Mouse (Mus musculus) midbrain, embryonic 10.5 days (tissue): ENCODE data around the gene Prkd2. TPM values are rescaled to one million over a fixed set of nuclear protein-coding genes. Genes with fewer than 3 reads are reported as not detected.

ENCODE experiments used
- DNase-seq: peaks from one replicate; pipeline ENCODE4 v3.0.0-alpha.2; 2017; ENCODE audit warnings: low spot score
- H3K27ac ChIP-seq: fragments of 300-500 bp; sonication (generic); replicated peaks from 2 replicates; pipeline ENCODE4 v1.5.1; 2016; ENCODE audit warnings: mild to moderate bottlenecking
- H3K27me3 ChIP-seq: fragments of 300-500 bp; sonication (generic); 2 replicates; pipeline ENCODE4 v1.6.1; 2016; ENCODE audit warnings: low read depth, mild to moderate bottlenecking; ENCODE audit not compliant: poor library complexity, severe bottlenecking
- H3K36me3 ChIP-seq: fragments of 300-500 bp; sonication (generic); 2 replicates; pipeline ENCODE4 v1.6.1; 2016; ENCODE audit warnings: mild to moderate bottlenecking, moderate library complexity
- H3K4me1 ChIP-seq: fragments of 300-500 bp; sonication (generic); 2 replicates; pipeline ENCODE4 v1.6.1; 2016
- H3K4me3 ChIP-seq: fragments of 300-500 bp; sonication (generic); 2 replicates; pipeline ENCODE4 v1.5.1; 2016; ENCODE audit warnings: mild to moderate bottlenecking, moderate library complexity
- H3K9me3 ChIP-seq: fragments of 300-500 bp; sonication (generic); replicated peaks from 2 replicates; pipeline ENCODE4 v1.6.1; 2016; ENCODE audit warnings: mild to moderate bottlenecking
- WGBS: fragments of 180-500 bp; shearing (Covaris S2); methylation state at CpG from one replicate; pipeline ENCODE4 v1.1.7; 2016; 5-methylcytosine and 5-hydroxymethylcytosine counted together
- polyA plus RNA-seq: library from polyadenylated mRNA; unstranded; fragments of >200 nt; fragmentation: Nextera tagmentation; extraction: Ambion mirVana; gene quantifications from 2 replicates; pipeline ENCODE4 v1.2.1, GENCODE M21; 2016

Prkd2 gene
- 11.1 and 11.8 TPM in 2 replicates for polyA plus RNA-seq

DNA sequence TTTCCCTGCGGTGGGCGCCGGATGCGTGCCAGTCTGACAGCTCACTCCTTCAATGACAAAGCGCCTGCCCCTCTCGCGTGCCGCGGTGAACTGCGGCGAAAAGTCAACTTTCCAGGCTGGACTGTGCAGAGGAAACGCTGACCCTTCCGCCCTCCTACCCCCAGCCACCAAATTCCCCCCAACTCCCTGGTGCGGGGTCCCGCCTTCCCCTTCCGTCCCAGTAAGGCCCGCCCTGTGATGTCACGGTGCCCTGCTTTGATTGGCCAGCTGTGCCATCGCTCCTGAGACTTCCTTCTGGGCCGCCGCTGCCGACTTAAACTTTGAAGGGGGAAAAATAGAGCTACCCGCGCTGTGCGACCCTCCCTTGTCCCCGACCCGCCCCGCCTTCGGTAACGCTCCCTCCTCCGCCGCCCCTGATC is at the start of gene Prkd2:
Gene Prkd2, plus strand, starts transcription at position 258 of the 419 bp plus-strand sequence.
- peak within 1 kb of the TSS; percentile 74 for H3K4me3 ChIP-seq
- peak; percentile 94 for DNase-seq
- H3K9me3 ChIP-seq: no peaks in the 10 kb centered on the region
- peak within 1 kb of the TSS; percentile 84 for H3K27ac ChIP-seq
- under 1% methylated on average over 32 of the region's 32 CpGs for WGBS
- H3K27me3 ChIP-seq: peaks cover 15% of the 10 kb centered on the region; the same call in 1 of the 2 replicates
- H3K4me1 ChIP-seq: peaks cover 46% of the 10 kb centered on the region
- peaks cover 53% of the 10 kb centered on the region for H3K36me3 ChIP-seq

DNA sequence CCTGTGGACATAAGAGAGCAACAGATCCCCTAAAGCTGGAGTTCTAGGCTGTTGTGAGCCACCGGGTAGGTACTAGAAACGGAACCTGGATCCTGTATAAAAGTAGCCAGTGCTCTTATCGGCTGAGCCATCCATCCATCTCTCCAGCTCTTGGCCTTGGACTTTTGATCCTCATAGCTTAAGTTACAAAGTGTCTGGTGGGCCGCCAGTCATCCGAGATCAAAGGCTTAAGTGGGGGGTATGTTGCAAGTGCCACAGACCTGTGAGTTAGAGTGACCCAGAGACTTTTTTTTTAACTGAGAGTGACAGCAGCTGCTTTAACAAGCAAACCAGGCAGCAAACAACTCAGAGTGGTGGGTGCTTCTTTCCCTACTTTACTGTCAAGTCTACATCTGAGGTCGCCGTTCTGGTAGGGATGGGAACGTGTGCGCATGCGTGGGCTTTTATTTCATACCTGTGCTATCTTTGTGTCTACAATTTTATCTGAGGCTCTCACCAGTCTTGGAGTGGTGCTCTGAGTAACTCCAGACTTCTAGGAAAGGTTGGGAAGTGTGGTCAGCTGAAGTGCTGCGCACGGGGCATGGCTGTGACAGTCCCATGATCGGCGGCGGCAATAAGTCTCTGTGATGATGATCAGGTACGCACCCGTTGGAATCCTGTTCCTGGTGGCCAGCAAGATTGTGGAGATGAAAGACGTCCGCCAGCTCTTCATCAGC is 49.5 kb upstream of the Prkd2 start:
- peaks cover 97% of the 10 kb centered on the region for H3K36me3 ChIP-seq
- no peaks in the 10 kb centered on the region for H3K4me1 ChIP-seq
- 92% methylated on average over 19 of the region's 19 CpGs for WGBS
- no peak for DNase-seq
- H3K27ac ChIP-seq: no peak overlapping the region
- no peaks in the 10 kb centered on the region for H3K27me3 ChIP-seq
- no peaks in the 10 kb centered on the region for H3K9me3 ChIP-seq
- no peak overlapping the region for H3K4me3 ChIP-seq

DNA sequence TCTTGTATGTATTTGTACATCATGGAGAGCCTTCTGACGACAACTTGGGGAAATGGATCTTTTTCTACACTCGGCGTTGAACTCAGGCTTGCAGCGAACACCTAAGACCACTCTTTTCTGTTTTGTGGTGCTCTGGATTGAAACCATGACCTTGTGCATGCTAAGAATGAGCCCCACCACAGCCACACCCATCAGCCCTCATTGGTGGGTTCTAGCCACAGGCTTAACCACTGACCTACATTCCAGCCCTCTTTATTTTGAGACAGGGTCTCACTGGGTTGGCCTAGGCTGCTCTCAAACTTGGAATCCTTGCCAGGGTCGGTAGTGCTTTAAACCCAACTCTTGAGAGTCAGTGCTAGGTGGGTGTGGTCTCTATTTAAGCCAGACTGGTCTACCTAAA is 47.8 kb upstream of the Prkd2 start:
- Histone ChIP-seq H3K9me3 (no peaks in the 10 kb centered on the region), H3K27ac (no peak overlapping the region), H3K36me3 (peaks cover 94% of the 10 kb centered on the region), H3K27me3 (no peaks in the 10 kb centered on the region), H3K4me1 (no peaks in the 10 kb centered on the region), H3K4me3 (no peak overlapping the region)
- WGBS: 95% methylated on average over 5 of the region's 5 CpGs
- no peak for DNase-seq

DNA sequence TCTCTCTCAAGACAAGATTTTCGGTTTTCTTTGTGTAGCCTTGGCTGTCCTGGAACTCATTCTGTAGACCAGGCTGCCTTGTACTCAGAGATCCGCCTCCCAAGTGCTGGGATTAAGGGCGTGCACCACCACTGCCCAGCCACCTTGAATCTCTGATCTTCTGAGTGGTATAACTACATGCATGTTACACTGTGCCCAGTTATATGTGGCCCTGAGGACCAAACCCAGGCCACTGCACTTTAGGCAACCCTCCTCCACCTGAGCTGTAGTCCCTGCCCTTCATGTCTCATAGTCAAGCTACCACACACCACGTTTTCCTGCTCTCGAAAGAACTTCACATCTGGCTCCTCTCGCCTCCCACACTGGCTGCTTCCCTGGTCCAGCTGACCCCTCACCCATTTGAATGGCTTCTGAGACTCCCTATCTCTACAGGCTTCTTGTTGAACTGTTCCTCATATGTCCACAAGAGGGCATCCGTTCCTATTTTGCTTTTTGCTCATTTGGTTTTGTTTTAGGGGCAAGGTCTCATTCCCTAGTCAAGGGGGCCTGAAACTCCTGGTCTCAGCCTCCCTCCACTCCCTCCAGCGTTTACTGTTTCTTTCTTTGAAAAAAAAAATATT is 38.2 kb upstream of the Prkd2 start:
- H3K4me1 ChIP-seq: no peaks in the 10 kb centered on the region
- 36% methylated on average over 8 of the region's 8 CpGs for WGBS
- peak; percentile 26 for DNase-seq

DNA sequence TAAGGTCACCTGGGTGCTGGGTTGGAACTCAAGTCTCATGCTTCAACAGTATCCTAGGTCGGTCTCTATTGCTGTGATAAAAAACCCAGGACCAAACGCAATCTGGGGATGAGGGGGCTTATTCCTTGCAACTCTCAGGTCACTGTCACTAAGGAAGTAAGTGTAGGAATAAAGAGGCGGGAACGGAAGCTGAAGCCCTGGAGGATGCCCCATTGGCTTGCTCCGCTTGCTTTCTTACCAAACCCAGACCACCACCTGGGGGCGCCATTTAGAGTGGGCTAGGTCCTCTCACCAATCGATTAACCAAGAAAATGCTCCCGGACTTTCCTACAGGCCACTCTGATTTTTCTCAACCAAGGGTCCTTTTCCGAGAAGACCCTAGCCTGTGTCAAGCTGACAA is 34.8 kb upstream of the Prkd2 start:
- Histone ChIP-seq H3K9me3 (no peaks in the 10 kb centered on the region; the same call in 1 of the 2 replicates), H3K4me3 (no peak overlapping the region), H3K36me3 (peaks cover 51% of the 10 kb centered on the region), H3K27me3 (peaks cover 35% of the 10 kb centered on the region), H3K27ac (no peak overlapping the region), H3K4me1 (peaks cover 20% of the 10 kb centered on the region)
- DNase-seq: no peak
- WGBS: 91% methylated on average over 9 of the region's 9 CpGs

More for the DNA sequence above, 38.2 kb upstream of the Prkd2 start:
- peaks cover 34% of the 10 kb centered on the region for H3K36me3 ChIP-seq
- H3K4me3 ChIP-seq: no peak overlapping the region
- peaks cover 1% of the 10 kb centered on the region; the same call in 1 of the 2 replicates for H3K27me3 ChIP-seq
- H3K9me3 ChIP-seq: no peaks in the 10 kb centered on the region; the same call in 1 of the 2 replicates
- H3K27ac ChIP-seq: no peak overlapping the region

DNA sequence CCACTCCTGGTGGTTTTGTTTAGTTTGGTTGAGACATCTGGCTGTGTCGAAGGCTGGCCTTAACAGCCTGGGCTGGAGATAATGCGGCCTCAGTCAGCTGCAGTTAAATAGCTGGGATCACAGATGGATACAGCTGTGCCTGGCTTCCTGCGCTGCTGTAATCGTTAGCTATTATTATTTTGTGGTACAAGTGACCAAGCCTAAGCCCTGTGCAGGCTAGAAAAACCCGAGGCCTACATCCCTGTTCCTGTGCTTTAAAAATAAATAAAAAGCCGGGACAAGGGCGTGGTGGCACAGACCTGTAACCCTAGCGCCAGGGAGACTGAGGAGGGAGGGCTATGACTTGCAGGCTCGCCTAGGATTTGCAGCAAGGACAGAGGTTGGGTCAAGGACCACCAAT is 34.1 kb upstream of the Prkd2 start:
- no peak overlapping the region for H3K27ac ChIP-seq
- no peak overlapping the region for H3K4me3 ChIP-seq
- H3K9me3 ChIP-seq: no peaks in the 10 kb centered on the region; the same call in 1 of the 2 replicates
- H3K4me1 ChIP-seq: peaks cover 20% of the 10 kb centered on the region
- 88% methylated on average over 9 of the region's 9 CpGs for WGBS
- H3K27me3 ChIP-seq: peaks cover 42% of the 10 kb centered on the region
- peaks cover 58% of the 10 kb centered on the region for H3K36me3 ChIP-seq
- no peak for DNase-seq

DNA sequence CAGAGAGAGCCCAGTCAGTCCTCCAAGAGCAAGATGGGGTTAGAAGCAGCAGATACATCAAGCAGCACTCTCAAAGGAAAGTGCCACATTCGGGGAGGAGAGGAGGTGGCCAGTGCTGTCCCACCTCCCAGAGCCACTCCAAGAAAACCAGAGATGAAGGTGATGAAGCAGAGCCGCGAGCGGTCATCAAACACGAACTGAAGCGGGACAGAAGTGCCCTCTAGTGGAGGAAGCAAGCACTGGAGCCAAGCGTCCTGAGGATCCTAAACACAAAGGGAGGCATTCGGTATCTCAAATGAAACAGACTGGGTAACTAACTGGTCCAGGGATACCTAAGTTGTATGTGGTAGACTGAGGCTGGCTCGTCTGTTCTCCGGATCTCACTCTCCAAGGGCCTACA is 33.0 kb upstream of the Prkd2 start:
- Histone ChIP-seq H3K4me1 (peaks cover 26% of the 10 kb centered on the region), H3K9me3 (no peaks in the 10 kb centered on the region; the same call in 1 of the 2 replicates), H3K27ac (no peak overlapping the region), H3K27me3 (peaks cover 50% of the 10 kb centered on the region), H3K4me3 (no peak overlapping the region), H3K36me3 (peaks cover 69% of the 10 kb centered on the region)
- peak; percentile 65 for DNase-seq
- 35% methylated on average over 10 of the region's 10 CpGs for WGBS

DNA sequence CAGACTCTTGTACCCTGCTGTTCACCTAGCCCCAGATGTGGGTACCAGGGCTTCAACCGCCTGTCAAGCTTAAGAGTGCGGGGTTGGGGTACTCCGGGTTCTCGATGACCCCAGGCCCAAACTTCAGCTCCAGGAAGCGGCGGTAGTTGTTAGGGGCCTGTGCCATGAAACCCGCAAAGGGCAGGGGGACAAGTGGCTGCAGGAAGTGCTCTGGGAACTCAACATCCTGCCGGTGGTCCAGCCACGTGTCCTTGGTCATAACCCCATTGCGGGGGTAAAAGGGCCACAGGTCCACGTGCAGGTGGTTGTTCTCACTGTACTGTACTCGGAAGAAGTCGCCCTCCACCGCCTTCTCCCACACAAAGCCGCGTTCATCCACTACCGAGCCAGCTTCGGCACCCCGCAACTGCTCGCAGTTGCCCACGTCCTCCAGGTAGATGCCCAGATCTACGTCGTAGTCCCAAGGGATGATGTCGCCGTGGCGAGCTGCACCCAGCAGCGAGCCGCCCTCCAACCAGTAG is 32.2 kb upstream of the Prkd2 start:
- Histone ChIP-seq H3K36me3 (peaks cover 69% of the 10 kb centered on the region), H3K27ac (no peak overlapping the region), H3K4me3 (peak overlapping the region; percentile 55), H3K9me3 (no peaks in the 10 kb centered on the region; the same call in 1 of the 2 replicates), H3K4me1 (peaks cover 33% of the 10 kb centered on the region), H3K27me3 (peaks cover 50% of the 10 kb centered on the region)
- 50% methylated on average over 28 of the region's 28 CpGs for WGBS
- DNase-seq: peak; percentile 22

DNA sequence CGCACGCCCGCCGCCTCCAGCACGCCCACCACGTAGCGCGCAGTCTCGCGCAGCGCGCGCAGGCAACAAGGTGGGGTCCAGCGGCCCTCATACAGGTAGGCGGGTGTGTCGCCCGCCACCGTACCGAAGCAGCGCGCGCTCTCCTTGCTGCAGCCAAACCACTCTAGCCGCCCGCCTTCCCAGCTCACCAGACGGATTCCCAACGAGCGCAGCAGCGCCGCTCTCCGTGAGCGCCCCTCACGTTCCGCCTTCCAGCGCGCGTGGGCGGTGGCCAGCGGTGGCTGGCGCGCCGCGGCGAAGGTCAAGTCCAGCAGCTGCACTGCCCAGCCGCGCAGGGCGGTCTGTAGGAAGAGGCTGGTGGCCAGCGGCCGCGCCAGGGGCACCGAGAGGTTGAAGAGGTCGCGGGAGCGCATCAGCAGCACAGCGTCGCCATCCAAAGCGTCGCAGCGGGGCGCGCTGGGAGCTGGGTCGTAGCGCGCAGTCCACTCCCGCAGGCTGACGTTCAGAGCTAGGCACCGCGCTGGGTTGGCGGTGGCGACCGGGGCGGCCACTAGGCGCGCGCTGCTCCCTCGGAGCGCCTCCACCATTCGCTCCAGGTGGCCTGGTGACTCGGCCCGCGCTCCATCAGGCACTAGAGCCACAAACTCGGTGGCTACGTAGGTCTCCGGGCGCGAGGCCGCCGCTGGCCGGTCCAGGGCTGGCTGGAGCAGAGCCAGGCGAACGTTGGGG is 31.6 kb upstream of the Prkd2 start:
- H3K27me3 ChIP-seq: peaks cover 50% of the 10 kb centered on the region
- WGBS: 3% methylated on average over 90 of the region's 90 CpGs
- peak overlapping the region; percentile 55 for H3K4me3 ChIP-seq
- peaks cover 39% of the 10 kb centered on the region for H3K4me1 ChIP-seq
- H3K36me3 ChIP-seq: peaks cover 69% of the 10 kb centered on the region
- DNase-seq: peak; percentile 67
- H3K27ac ChIP-seq: peak overlapping the region; percentile 67
- H3K9me3 ChIP-seq: no peaks in the 10 kb centered on the region; the same call in 1 of the 2 replicates

DNA sequence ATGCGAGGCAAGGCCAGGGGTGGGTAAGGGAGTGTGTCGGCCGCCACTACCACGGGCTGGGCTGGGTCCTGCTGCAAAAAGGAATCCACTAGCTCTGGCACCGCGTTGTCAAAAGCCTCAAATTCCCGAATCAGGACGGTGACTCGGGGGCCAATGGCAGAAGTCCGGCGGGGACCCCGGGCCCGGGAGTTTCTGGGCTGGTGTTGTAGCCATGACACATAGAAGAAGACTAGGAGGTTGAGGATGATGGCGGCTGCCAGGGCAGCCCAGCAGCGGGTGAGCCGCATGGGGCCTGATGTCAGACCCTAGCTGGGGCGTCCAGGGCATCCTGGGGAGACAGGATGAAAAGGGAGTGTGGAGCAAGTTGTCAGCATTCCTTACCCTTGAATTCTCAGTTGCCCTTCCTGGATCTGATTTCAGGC is 31.0 kb upstream of the Prkd2 start:
- Histone ChIP-seq H3K27me3 (peaks cover 50% of the 10 kb centered on the region), H3K9me3 (no peaks in the 10 kb centered on the region; the same call in 1 of the 2 replicates), H3K36me3 (peaks cover 65% of the 10 kb centered on the region), H3K4me3 (peak overlapping the region; percentile 55), H3K27ac (peak overlapping the region; percentile 67; the same call in 1 of the 2 replicates), H3K4me1 (peaks cover 40% of the 10 kb centered on the region)
- WGBS: 7% methylated on average over 17 of the region's 17 CpGs
- no peak for DNase-seq

DNA sequence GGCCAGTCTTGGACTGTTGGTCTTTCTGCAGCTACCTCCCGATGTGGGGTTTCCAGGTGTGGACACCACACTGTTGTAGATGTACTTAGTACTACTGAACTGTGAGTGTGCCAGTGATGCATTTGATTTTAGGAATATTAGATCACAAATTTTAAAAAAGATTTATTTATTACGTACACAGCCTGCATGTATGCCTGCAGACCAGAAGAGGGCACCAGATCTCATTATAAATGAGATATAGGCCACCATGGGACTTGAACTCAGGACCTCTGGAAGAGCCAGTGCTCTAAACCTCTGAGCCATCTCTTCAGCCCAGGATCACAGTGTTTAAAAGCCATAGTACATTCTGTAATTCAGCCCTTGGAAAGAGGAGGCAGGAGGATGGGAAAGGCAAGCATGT is 30.2 kb upstream of the Prkd2 start:
- Histone ChIP-seq H3K4me3 (no peak overlapping the region), H3K4me1 (peaks cover 46% of the 10 kb centered on the region), H3K36me3 (peaks cover 57% of the 10 kb centered on the region), H3K9me3 (no peaks in the 10 kb centered on the region; the same call in 1 of the 2 replicates), H3K27ac (no peak overlapping the region), H3K27me3 (peaks cover 50% of the 10 kb centered on the region)
- WGBS: 83% methylated on average over 2 of the region's 2 CpGs
- DNase-seq: no peak

DNA sequence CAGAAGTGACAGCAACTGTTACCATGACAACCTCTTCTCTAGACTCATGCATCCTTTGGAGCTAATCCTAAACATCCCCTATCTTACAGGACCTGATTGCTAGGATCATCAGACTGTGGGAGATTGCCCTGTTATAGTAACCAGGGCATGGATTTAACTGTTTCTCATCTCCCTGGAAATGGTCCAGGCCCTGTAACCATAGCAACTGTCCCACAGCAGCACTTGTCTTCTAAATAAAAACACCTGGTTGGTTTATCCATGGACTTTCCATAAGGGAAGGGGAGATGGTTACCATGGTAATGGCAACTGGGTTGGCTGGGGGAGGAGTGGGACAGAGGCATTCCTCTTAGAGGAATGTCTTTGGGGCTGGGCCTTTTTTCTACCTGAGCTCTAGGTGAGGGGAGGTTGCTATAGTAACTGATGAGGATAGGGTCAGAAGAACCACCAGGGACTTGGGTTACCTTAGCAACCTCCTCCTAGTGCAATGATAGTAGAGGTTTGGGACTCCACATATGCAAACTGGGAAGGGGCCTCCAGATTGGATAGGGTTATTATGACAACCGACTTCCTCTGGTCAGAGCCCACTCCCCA is 27.3 kb upstream of the Prkd2 start, which contains the start of gene Strn4:
Gene Strn4, plus strand, starts transcription at position 539 of the 591 bp plus-strand sequence.
- peaks cover 74% of the 10 kb centered on the region for H3K4me1 ChIP-seq
- peaks cover 40% of the 10 kb centered on the region for H3K27me3 ChIP-seq
- H3K36me3 ChIP-seq: peaks cover 32% of the 10 kb centered on the region
- H3K4me3 ChIP-seq: peak within 1 kb of the TSS; percentile 98
- peak within 1 kb of the TSS; percentile 100 for H3K27ac ChIP-seq
- 0% methylated on average over 1 of the region's 1 CpGs for WGBS
- H3K9me3 ChIP-seq: no peaks in the 10 kb centered on the region
- DNase-seq: peak; percentile 57
